Mouse (Mus musculus) kidney, adult 2 months (tissue): ENCODE data around the gene Jmjd1c.

Source experiments
- CTCF ChIP-seq: fragments of 200-500 bp; conservative IDR thresholded peaks from 2 replicates; pipeline ENCODE4 v1.5.1; 2011; ENCODE audit warnings: low read depth, mild to moderate bottlenecking, control low read depth, low read length, moderate library complexity, mixed read lengths; ENCODE audit not compliant: insufficient read depth, insufficient read length
- POLR2A ChIP-seq: fragments of 200-500 bp; IDR thresholded peaks from one replicate; pipeline ENCODE4 v1.6.1; 2011; ENCODE audit warnings: low read depth, low read length, control low read depth

DNA sequence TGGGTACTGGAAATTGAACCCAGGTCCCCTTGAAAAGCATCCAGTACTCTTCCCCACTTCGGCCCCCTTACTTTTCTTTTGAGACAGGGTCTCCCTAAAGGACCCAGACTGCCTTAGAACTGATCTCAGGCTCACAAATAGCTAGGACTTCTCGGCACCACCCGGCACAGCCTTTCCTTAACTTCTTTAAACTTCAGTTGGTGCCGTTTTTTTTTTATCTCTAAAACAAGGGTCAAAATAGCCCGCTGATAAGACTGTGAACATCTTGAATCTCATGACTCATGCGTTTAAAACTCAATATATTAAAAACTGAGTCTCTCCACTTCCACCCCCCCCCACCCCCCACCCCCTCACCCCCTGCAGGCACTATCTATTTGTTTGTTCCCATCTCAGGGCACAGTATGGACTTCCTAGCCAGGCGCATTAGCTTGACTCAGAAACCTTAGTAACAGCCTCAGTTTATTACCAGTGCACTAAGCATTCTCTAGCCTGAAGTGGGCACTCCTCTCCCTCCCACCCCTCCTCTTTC lies 200.1 kb downstream of the Jmjd1c start:
- TF ChIP-seq POLR2A (no peak), CTCF (no peak)
